Mouse (Mus musculus): ENCODE results near the gene Lad1.

Gene Lad1

GRCm38 (mm10) chr1:135844481-135844880 is 26.1 kb downstream of the Lad1 start:
- no peak for ATAC-seq (ENCODE audit: low TSS enrichment)

GRCm38 (mm10) chr1:135846632-135847031 is 28.2 kb downstream of the Lad1 start:
- ATAC-seq (ENCODE audit: low TSS enrichment): no peak

GRCm38 (mm10) chr1:135847139-135847562 is 28.8 kb downstream of the Lad1 start:
- peak; percentile 76 for ATAC-seq (ENCODE audit: low TSS enrichment)

GRCm38 (mm10) chr1:135847611-135848351 is 29.4 kb downstream of the Lad1 start:
- no peak for ATAC-seq (ENCODE audit: low TSS enrichment)

GRCm38 (mm10) chr1:135850722-135851512 is 32.5 kb downstream of the Lad1 start:
- no peak for ATAC-seq (ENCODE audit: low TSS enrichment)

- ATAC-seq (ENCODE audit: low TSS enrichment): peak; percentile 66
These were observed 33.8 kb downstream of the Lad1 start for GRCm38 (mm10) chr1:135852044-135852756.

DNA sequence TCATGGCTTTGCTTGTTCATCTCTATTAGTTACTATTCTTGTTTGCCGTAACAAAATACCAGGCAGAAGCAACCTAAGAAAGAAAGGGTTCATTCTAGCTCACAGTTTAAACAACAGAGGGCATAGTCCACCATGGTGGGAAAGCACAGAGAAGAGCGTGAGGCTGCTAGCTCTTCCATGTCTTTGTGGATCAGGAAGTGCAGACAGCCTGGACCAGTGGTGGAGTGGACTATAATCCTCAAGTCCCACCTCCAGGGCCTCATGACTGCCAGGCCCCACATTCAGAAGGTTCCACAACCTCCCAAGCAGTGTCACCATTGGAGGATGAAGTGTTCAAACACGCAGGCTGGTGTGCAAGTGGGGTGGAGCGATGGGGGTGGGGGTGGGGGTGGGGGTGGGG is 34.8 kb downstream of the Lad1 start:
- no peak for ATAC-seq (ENCODE audit: low TSS enrichment)

DNA sequence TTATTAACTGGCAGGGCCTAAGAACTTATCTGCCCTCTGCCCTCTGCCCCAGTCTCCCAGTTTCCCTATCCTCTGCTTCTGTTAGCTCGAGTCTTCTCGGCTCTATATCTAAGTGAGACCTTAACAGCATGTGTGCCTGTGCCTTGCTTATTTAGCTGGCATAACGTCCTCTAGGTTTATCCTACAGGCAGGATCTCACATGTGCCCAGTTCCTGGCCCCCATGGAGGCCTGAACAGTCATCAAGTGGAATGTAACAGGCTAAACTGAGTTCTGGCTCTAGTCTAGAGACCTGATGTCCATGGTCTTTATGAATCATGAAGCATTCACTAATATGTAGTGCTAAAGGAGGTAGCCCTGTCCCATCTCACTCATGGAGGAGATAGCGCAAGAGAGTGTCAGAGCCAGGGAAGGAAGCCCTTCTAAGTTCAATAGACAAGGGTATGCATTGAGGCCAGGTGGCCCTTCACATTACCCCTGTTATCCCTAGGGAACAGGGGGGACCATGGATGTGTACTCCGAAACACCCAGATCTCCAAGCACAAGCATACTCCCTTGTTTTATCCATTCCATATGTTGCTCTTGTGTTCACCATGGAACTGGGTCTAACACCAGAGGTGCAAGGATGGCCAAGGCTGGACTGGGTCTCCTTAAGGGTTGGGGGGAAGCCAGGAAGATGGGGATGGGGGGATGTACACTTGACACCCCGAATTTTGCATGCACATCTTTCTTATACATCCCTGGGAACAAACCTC is 36.4 kb downstream of the Lad1 start:
- no peak for ATAC-seq (ENCODE audit: low TSS enrichment)

- ATAC-seq (ENCODE audit: low TSS enrichment): no peak
These were observed 36.9 kb downstream of the Lad1 start for GRCm38 (mm10) chr1:135855344-135855687.

- ATAC-seq (ENCODE audit: low TSS enrichment): no peak
These were observed 37.7 kb downstream of the Lad1 start for GRCm38 (mm10) chr1:135856070-135856469.

GRCm38 (mm10) chr1:135857137-135857775 is 38.9 kb downstream of the Lad1 start:
- no peak for ATAC-seq (ENCODE audit: low TSS enrichment)

DNA sequence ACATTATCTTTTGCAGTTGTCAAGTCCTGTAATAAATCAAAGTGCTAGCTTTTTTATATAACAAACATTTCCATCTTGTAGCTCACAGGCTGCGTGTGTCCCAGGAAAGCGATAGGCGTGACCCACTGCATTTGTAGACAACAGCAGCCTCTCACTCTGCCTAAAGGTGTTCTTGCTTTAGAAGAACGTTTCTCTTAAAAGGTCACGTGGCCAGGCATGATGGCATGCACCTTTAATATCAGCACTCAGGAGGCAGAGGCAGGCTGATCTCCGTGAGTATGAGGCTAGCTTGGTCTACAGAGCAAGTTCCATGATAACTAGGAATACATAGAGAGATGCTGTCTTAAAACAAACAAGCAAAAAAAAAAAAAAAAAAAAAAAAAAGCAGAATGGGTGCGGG is 40.1 kb downstream of the Lad1 start:
- ATAC-seq (ENCODE audit: low TSS enrichment): no peak

DNA sequence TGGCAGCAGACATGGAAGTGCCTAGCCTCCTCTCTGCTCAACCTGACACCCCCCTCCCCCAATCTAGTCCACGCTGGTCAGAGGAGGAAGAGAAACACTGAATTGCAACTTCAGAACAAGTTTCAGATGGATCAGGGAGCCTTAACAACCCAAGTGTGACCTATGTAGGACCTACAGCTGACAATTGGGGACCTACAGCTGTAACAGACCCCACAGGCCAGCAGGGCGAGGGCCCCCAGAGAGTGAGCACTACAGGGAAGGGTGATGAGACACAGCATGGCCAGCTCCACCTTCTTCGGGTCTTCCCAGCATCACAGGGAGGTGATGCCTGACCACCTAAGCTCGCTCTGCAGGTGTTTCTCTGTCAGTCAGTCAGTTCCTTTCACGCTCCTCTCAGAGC is 42.7 kb downstream of the Lad1 start:
- ATAC-seq (ENCODE audit: low TSS enrichment): no peak

DNA sequence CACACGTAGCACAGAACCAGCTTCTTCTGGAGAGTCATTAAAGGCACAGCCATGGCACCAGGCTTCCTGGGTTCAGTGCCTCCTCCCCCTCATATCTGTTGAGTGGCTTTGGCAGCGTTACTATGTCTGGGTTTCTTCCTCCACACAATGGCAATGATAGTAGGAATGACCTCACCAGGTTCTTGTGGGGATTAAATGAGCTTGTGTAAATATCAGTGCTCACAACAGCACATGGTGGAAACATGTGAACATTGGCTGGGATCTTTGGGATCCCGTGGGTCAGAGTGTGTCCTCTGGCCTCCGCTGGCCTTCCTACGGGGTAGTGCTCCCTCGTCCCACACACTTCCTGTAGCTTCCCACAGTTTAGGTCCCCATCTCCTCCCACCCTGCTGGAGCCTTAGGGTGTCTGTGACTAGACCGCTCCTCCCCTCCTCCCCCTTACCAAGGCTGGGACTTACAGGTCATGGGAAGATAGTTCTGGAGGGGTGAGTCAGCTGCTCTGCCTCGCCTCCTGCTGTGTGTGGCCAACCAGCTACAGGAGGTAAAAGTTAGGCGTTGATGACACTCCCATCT is 43.7 kb downstream of the Lad1 start:
- ATAC-seq (ENCODE audit: low TSS enrichment): no peak

DNA sequence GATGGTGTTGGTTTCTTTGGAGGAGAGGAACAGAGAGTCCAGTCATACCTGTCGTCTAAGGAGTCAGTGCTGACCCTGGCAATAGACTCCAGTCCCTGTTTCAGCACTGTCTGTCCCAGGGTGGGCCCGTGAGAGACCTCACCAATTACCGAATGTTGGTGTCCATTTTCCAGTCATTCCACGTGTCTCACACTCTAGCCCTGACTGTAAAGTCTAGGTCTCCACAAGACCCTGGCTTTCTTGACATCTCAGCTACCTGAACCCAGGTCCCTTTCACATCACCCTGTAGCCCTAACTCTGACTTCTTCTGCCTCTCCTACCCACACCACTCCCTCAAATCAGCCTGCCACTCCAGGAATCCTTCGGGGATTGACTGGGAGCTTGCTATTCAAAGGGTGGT is 44.2 kb downstream of the Lad1 start:
- no peak for ATAC-seq (ENCODE audit: low TSS enrichment)

GRCm38 (mm10) chr1:135863786-135864335 is 45.5 kb downstream of the Lad1 start:
- no peak for ATAC-seq (ENCODE audit: low TSS enrichment)

DNA sequence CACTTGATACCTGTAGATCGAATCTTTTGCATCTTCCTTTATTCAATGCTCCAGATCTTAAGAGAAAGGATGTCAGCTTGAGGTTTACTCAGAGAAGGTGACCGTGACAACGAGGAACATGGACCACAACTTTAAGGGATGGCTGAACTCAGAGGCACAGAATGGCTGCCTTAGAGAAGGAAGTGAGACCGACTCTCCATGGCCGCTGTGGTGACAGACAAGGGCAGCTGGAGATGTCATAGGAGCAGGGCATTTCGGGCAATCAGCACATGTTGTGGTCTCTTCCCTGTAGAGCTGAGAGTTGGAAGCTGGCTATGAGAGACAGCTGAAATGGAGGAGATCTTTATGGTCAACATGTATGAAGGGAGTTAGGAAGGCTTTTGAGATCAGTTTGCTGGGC is 46.4 kb downstream of the Lad1 start:
- ATAC-seq (ENCODE audit: low TSS enrichment): no peak

DNA sequence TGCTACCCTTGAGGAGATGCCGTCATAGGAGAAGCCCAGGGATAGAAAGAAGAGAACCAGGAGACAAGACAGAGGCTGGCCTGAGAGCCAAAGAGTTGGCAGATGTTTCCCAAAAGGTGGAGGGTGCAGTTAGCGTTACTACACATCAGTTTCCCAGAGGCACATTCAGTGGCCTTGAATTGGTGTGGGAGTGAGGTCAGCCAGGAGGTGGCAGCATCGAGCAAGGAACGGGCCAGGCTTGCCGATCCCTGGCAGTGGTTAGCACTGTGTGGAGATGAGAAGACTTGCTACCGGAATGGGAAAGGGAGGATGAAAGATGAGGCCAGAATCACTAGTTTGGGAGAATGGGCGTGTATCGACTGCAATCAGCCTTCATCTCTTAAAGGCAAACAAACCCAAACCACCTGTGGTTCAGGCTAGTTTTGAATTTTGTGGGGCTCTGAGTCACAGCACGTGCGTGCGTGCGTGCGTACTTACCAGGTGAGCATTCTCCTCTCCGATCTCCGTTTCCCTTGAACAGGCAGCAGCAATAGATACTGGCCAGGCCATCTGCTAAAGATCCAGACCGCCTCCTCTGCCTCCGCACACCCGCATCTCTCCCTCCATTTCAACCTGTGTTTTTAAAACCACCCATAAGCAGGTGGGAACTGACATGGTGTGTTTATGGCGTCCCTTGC is 47.3 kb downstream of the Lad1 start:
- ATAC-seq (ENCODE audit: low TSS enrichment): peak; percentile 93

- no peak for ATAC-seq (ENCODE audit: low TSS enrichment)
These were observed 50.2 kb downstream of the Lad1 start for GRCm38 (mm10) chr1:135868570-135868969.

GRCm38 (mm10) chr1:135872991-135873390 is 54.6 kb downstream of the Lad1 start:
- ATAC-seq (ENCODE audit: low TSS enrichment): peak; percentile 93
